Mouse (Mus musculus): ENCODE data around the gene Erp44. TPM values are rescaled to one million over a fixed set of nuclear protein-coding genes. Genes with fewer than 3 reads are reported as not detected.

The Erp44 gene
- 8.7 and 9.5 TPM in 2 replicates for polyA plus RNA-seq (2012)

DNA sequence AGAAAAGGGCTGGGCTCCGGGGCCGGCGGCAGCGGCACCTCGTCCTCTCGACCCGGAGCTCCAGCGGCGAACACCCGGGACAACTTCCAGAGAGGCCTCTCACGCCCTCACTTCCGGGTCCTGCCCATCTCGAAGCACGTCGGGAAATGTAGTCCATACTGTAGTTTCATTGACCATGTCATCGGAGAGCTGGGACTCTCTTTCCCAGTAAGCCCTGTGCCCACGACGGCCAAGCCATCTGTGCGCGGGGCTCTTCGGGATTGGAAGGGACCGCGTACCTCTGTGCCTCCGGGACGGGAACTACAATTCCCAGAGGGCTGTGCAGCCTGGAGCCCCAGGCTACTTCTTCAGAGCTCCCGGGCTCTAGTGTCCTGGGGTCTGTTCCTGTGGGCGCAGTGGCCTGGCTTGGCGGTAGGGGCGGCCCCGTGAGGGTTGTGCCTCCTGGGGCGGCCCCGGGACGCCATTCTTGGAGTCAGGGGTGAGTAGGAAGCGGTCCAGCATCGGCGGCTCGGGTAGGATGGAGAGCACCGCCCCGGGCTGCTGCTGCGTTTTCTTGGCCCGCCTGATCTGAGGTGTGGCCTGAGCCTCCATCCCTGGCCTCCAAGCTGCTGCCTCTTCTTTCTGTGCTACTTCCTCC lies at the start of gene Erp44, which contains the start of gene Invs:
Erp44 (minus strand) TSS at position 61 of the 637 bp plus-strand sequence.
Invs (plus strand) TSS at position 263 of the 637 bp plus-strand sequence.
- TF ChIP-seq GATA1 (IDR thresholded peaks at IDR 0.05; ENCODE audit: low read length) = no peak

DNA sequence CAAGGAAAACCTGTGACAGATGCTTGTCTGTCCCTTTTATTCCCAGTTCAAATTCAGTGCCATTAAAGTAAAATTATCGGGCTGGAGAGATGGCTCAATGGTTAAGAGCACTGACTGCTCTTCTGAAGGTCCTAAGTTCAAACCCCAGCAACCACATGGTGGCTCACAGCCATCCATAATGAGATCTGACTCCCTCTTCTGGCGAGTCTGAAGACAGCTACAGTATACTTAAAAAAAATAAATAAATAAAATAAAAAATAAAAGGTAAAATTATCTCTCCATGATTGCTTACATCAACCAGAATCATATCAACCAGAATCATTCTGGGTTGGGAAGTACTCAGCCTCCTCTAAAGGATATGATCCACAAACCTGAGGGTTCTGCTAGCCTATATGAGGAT lies 48.7 kb upstream of the Erp44 start:
- TF ChIP-seq GATA1 (IDR thresholded peaks at IDR 0.05; ENCODE audit: low read length) = no peak

GRCm38 (mm10) chr4:48327192-48327591 lies 47.8 kb upstream of the Erp44 start:
- TF ChIP-seq GATA1 (IDR thresholded peaks at IDR 0.05; ENCODE audit: low read length) = no peak

DNA sequence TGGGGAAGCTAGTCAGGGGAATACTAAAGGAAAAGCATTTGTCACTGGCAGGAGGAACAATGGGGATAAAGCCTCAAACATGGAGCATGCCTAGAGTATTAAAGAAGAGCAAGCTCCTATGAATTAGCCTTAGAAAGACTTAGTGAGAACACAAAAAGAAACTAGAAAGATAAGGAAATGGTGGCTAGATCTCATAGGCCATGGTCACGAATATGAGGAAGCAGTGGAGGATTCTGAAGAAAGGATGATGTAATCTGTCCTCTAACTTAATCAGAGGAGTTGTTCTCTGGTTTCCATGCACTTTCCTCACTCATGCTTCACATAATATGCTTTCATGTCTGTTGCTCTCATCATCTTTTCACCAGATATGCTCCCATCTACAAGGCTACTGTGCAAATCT lies 42.7 kb upstream of the Erp44 start:
- no peak for TF ChIP-seq GATA1 (IDR thresholded peaks at IDR 0.05; ENCODE audit: low read length)

- no peak for TF ChIP-seq GATA1 (IDR thresholded peaks at IDR 0.05; ENCODE audit: low read length)
These were observed 41.9 kb upstream of the Erp44 start for GRCm38 (mm10) chr4:48321276-48321675.

GRCm38 (mm10) chr4:48316036-48316435 lies 36.7 kb upstream of the Erp44 start:
- no peak for TF ChIP-seq GATA1 (IDR thresholded peaks at IDR 0.05; ENCODE audit: low read length)

- no peak for TF ChIP-seq GATA1 (IDR thresholded peaks at IDR 0.05; ENCODE audit: low read length)
These were observed 35.5 kb upstream of the Erp44 start for GRCm38 (mm10) chr4:48314814-48315213.

GRCm38 (mm10) chr4:48287086-48287757 lies 7.9 kb upstream of the Erp44 start:
- no peak for TF ChIP-seq GATA1 (IDR thresholded peaks at IDR 0.05; ENCODE audit: low read length)

- TF ChIP-seq GATA1 (IDR thresholded peaks at IDR 0.05; ENCODE audit: low read length) = no peak
These were observed 1.8 kb upstream of the Erp44 start for GRCm38 (mm10) chr4:48281121-48281520.

DNA sequence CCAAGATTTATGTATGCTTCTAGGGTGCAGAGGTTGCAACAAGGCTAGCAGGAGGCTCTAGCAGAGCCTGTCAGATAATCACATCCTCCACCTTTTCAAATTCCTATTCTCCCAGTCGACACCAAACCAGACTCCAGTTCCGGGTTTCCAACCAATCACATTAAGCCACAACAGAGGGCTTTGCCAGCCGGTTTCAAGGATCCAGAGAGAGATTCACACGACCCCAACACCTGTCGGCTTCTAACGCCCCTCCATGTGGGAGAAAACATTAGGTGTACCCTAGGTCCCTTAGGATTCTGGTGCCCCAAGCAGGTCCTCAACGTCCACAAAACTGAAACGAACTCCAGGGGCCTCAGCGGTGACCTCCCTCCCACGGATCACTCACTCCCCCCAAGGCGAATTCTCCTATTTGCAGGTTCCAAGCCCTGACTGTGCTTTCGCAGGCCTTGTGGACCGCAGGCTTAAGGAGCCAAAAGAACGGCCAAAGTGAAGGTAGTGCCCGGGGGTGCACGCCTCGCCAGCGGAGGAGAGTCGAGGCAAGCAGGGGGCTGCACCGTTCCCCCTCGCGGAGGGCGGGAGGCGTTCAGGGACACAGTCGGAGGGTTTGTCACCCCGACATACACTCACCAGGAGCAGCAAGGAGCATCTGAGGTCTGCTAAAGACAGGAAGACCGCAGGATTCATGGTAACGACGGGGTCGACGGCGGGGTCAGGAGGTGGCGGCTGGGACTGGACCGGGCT lies 431 bp downstream of the Erp44 start:
- TF ChIP-seq GATA1 (IDR thresholded peaks at IDR 0.05; ENCODE audit: low read length) = no peak

DNA sequence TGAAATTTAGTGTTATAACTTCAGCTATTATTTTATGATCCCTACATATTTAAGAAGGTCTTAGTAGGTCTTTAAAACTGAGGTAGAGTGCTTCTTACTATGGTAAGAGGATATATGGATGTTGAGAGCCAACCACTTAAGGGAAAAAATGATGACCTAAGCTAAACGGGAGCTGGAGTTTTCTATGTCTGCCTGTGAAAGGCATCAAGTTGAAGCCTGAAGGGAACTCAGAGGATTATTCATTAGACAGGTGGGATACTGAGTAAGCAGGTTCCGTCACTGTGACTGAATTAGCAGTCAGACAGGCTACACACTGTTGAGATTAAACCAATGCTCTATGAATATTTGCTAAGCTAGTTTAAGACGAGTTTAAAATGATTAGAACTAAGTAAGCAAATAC lies 2.3 kb downstream of the Erp44 start:
- no peak for TF ChIP-seq GATA1 (IDR thresholded peaks at IDR 0.05; ENCODE audit: low read length)

- TF ChIP-seq GATA1 (IDR thresholded peaks at IDR 0.05; ENCODE audit: low read length) = no peak
These were observed 3.6 kb downstream of the Erp44 start for GRCm38 (mm10) chr4:48275736-48276135.

DNA sequence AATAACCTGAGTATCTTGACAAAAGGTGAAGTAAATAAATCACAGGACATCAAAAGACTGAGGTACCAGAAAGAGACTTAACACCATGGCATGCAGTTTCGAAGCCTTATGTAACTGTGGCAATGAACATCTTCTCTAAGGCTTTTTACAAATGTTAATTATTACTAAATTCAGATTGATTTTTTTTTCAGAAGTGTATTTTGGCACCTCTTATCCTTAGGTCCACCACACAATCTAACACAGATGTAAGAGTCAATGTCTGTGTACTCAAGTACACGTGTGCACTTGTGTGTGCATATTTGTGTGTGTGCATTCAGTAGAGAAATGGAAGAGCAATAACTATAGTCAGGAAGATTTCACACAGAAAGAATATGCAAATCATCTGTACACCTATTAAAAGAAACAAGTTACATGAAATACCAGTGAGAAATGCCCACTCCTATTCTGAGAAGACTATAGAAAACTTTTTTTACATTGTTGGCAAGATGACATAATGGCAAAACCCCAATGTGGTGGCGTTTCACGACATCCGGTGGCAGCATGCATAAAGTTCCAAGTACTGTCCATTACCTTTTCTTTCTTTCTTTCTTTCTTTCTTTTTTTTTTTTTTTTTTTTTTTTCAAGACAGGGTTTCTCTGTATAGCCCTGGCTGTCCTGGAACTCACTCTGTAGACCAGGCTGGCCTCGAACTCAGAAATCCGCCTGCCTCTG lies 6.1 kb downstream of the Erp44 start:
- TF ChIP-seq GATA1 (IDR thresholded peaks at IDR 0.05; ENCODE audit: low read length) = no peak

DNA sequence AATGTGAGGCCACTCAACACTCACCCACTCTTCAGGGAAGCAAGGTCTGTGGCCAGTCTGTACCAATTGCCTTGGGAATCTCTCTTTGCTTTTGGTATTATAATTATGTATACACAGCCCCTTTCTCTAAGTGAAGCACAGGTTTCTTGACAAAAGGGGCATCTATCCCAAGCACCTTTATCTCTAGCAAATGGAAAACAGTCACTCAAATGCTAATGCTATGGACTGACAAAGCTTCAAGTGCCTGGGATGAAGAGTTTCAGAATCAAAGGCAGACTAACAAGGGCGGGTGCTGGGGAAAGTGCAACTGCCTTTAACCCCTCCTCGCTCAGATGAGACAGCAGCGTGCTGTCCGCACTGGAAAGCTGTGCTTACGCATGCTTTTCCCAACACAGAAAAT lies 7.5 kb downstream of the Erp44 start:
- no peak for TF ChIP-seq GATA1 (IDR thresholded peaks at IDR 0.05; ENCODE audit: low read length)

DNA sequence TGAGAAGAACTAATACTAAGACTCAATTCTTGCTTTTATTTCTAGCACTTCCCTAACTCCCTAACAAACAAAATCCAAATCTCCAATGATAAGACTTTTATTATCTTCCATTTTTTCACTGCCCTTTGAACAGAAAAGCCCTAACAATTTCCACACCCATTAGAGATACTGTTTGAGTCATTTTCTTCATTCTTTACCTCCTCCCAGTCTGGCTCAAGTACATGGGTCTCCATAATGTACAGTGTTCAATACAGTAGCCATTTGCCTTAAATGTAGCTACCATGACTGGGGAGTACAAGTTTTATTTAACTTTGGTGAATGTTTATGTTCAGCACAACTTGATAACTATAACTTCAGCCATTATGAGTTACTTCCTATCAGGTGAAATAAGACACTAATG lies 8.8 kb downstream of the Erp44 start:
- no peak for TF ChIP-seq GATA1 (IDR thresholded peaks at IDR 0.05; ENCODE audit: low read length)

GRCm38 (mm10) chr4:48268127-48268526 lies 11.2 kb downstream of the Erp44 start:
- TF ChIP-seq GATA1 (IDR thresholded peaks at IDR 0.05; ENCODE audit: low read length) = no peak

Measured in G1E-ER4 (cell line).